Mouse (Mus musculus) retina, postnatal 7 days (tissue): ENCODE measurements around the gene Crtc3.

ENCODE experiments used
- DNase-seq: peaks from one replicate; pipeline ENCODE4 v3.0.0-alpha.2; 2012; ENCODE audit warnings: low read depth, low spot score

The Crtc3 gene

GRCm38 (mm10) chr7:80598436-80598985, 90.2 kb downstream of the Crtc3 start:
- no peak for DNase-seq

GRCm38 (mm10) chr7:80597900-80598299, 90.8 kb downstream of the Crtc3 start:
- no peak for DNase-seq

GRCm38 (mm10) chr7:80589054-80589746, 99.5 kb downstream of the Crtc3 start:
- DNase-seq, result no peak

- DNase-seq, result no peak
These were observed 101.0 kb downstream of the Crtc3 start for GRCm38 (mm10) chr7:80587684-80588083.

GRCm38 (mm10) chr7:80586681-80587660, 101.7 kb downstream of the Crtc3 start:
- no peak for DNase-seq

GRCm38 (mm10) chr7:80586161-80586560, 102.5 kb downstream of the Crtc3 start:
- DNase-seq, result no peak

- no peak for DNase-seq
These were observed 103.3 kb downstream of the Crtc3 start for GRCm38 (mm10) chr7:80585380-80585779.

- peak; percentile 43 for DNase-seq
These were observed 104.7 kb downstream of the Crtc3 start for GRCm38 (mm10) chr7:80583981-80584380.

GRCm38 (mm10) chr7:80582821-80583451, 105.7 kb downstream of the Crtc3 start:
- no peak for DNase-seq

- DNase-seq, result no peak
These were observed 108.3 kb downstream of the Crtc3 start for GRCm38 (mm10) chr7:80580368-80580767.

- no peak for DNase-seq
These were observed 111.2 kb downstream of the Crtc3 start for GRCm38 (mm10) chr7:80577417-80577980.

GRCm38 (mm10) chr7:80576626-80577025, 112.1 kb downstream of the Crtc3 start:
- no peak for DNase-seq

- no peak for DNase-seq
These were observed 112.9 kb downstream of the Crtc3 start for GRCm38 (mm10) chr7:80575750-80576149.

GRCm38 (mm10) chr7:80573076-80573475, 115.6 kb downstream of the Crtc3 start:
- no peak for DNase-seq

GRCm38 (mm10) chr7:80567982-80568381, 120.7 kb downstream of the Crtc3 start:
- no peak for DNase-seq

- DNase-seq, result no peak
These were observed 126.7 kb downstream of the Crtc3 start for GRCm38 (mm10) chr7:80561931-80562330.

GRCm38 (mm10) chr7:80561271-80561670, 127.4 kb downstream of the Crtc3 start:
- no peak for DNase-seq

GRCm38 (mm10) chr7:80558572-80558971, 130.1 kb downstream of the Crtc3 start:
- no peak for DNase-seq

GRCm38 (mm10) chr7:80558101-80558500, 130.6 kb downstream of the Crtc3 start:
- DNase-seq, result no peak

GRCm38 (mm10) chr7:80557161-80557560, 131.5 kb downstream of the Crtc3 start:
- DNase-seq, result no peak

- no peak for DNase-seq
These were observed 132.5 kb downstream of the Crtc3 start for GRCm38 (mm10) chr7:80556166-80556565.
